Mouse (Mus musculus) B cell, adult 2 months (primary cell): ENCODE results near the gene Klrb1b.
A peak's percentile ranks its signal among the peaks of the same experiment; 100 is the strongest.
"Not testable (repeated sequence)": the region's sequence is repeated elsewhere in the genome, so short reads cannot be mapped to it uniquely, and the experiment has no call there.

Experiments
- DNase-seq, 2 experiments: peaks; one replicate each; pipeline ENCODE4 v3.0.0; 2022

Klrb1b gene

GRCm38 (mm10) chr6:128798772-128799143 is 27.4 kb downstream of the Klrb1b start:
- peak; percentile 85 to 86 for DNase-seq

- peak in 1 of 2 experiments; percentile 43 for DNase-seq
Measured at GRCm38 (mm10) chr6:128797936-128798771, 28.0 kb downstream of the Klrb1b start.

GRCm38 (mm10) chr6:128797185-128797905 is 28.8 kb downstream of the Klrb1b start:
- peak in 1 of 2 experiments; percentile 17 for DNase-seq

GRCm38 (mm10) chr6:128796321-128796955 is 29.7 kb downstream of the Klrb1b start:
- DNase-seq, result peak in 1 of 2 experiments; percentile 9

GRCm38 (mm10) chr6:128793734-128794133 is 32.4 kb downstream of the Klrb1b start:
- no peak for DNase-seq

GRCm38 (mm10) chr6:128790491-128790994 is 35.6 kb downstream of the Klrb1b start:
- not testable (repeated sequence) for DNase-seq

GRCm38 (mm10) chr6:128789115-128789514 is 37.0 kb downstream of the Klrb1b start, which contains the start of gene Klrb1c:
Klrb1c (minus strand) TSS chr6:128789215.
- DNase-seq, result no peak

GRCm38 (mm10) chr6:128788517-128788916 is 37.6 kb downstream of the Klrb1b start:
- DNase-seq, result no peak

- DNase-seq, result peak; percentile 67 to 74
Measured at GRCm38 (mm10) chr6:128786396-128786795, 39.7 kb downstream of the Klrb1b start.

- no peak for DNase-seq
Measured at GRCm38 (mm10) chr6:128769481-128770253, 56.5 kb downstream of the Klrb1b start.

- DNase-seq, result no peak
Measured at GRCm38 (mm10) chr6:128768047-128768446, 58.1 kb downstream of the Klrb1b start.

GRCm38 (mm10) chr6:128766486-128767254 is 59.5 kb downstream of the Klrb1b start:
- peak; percentile 70 to 76 for DNase-seq

GRCm38 (mm10) chr6:128765211-128765610 is 60.9 kb downstream of the Klrb1b start:
- no peak for DNase-seq

- DNase-seq, result no peak
Measured at GRCm38 (mm10) chr6:128764598-128764997, 61.5 kb downstream of the Klrb1b start.

- DNase-seq, result peak; percentile 95 to 97
Measured at GRCm38 (mm10) chr6:128763736-128764523, 62.2 kb downstream of the Klrb1b start.
